Mouse (Mus musculus) forebrain, embryonic 15.5 days (tissue): ENCODE results near the gene Ptpn14. TPM values are rescaled to one million over a fixed set of nuclear protein-coding genes. Genes with fewer than 3 reads are reported as not detected.

ENCODE experiments used
- ATAC-seq: fragments of 200-750 bp; cut with Nextera tagmentation; replicated peaks from 2 replicates; pipeline ENCODE4 v1.8.0; 2017; ENCODE audit warnings: mild to moderate bottlenecking, moderate TSS enrichment, moderate library complexity
- H3K27ac ChIP-seq: fragments of 300-500 bp; sonication (generic); replicated peaks from 2 replicates; pipeline ENCODE4 v1.5.1; 2015; ENCODE audit warnings: mild to moderate bottlenecking, inconsistent platforms
- H3K27me3 ChIP-seq: fragments of 300-500 bp; sonication (generic); 2 replicates; pipeline ENCODE4 v1.6.1; 2015; ENCODE audit warnings: inconsistent platforms
- H3K36me3 ChIP-seq: fragments of 300-500 bp; sonication (generic); 2 replicates; pipeline ENCODE4 v1.6.1; 2015; ENCODE audit warnings: mild to moderate bottlenecking, inconsistent platforms
- H3K4me1 ChIP-seq: fragments of 300-500 bp; sonication (generic); 2 replicates; pipeline ENCODE4 v1.6.1; 2015; ENCODE audit warnings: inconsistent platforms
- H3K4me2 ChIP-seq: fragments of 300-500 bp; sonication (generic); replicated peaks from 2 replicates; pipeline ENCODE4 v1.6.1; 2015; ENCODE audit warnings: mild to moderate bottlenecking, inconsistent platforms
- H3K4me3 ChIP-seq: fragments of 300-500 bp; sonication (generic); 2 replicates; pipeline ENCODE4 v1.5.1; 2015; ENCODE audit warnings: mild to moderate bottlenecking, inconsistent platforms
- H3K9ac ChIP-seq: fragments of 300-500 bp; sonication (generic); replicated peaks from 2 replicates; pipeline ENCODE4 v1.6.1; 2015; ENCODE audit warnings: mild to moderate bottlenecking, inconsistent platforms
- H3K9me3 ChIP-seq: fragments of 300-500 bp; sonication (generic); 2 replicates; pipeline ENCODE4 v1.6.1; 2016; ENCODE audit warnings: inconsistent platforms
- WGBS: fragments of 180-500 bp; shearing (Covaris S2); methylation state at CpG from one replicate; pipeline ENCODE4 v1.1.7; 2015; ENCODE audit warnings: mixed read lengths; 5-methylcytosine and 5-hydroxymethylcytosine counted together
- polyA plus RNA-seq: library from polyadenylated mRNA; unstranded; fragments of >200 nt; fragmentation: Nextera tagmentation; extraction: Ambion mirVana; gene quantifications from 2 replicates; pipeline ENCODE4 v1.2.1, GENCODE M21; 2015

Ptpn14 gene
- polyA plus RNA-seq, 1 experiment from 2014 or later = 0.64 TPM

- Histone ChIP-seq H3K9ac (peak overlapping the region; percentile 73), H3K27ac (no peak overlapping the region), H3K27me3 (no peaks in the 10 kb centered on the region), H3K36me3 (no peaks in the 10 kb centered on the region), H3K9me3 (no peaks in the 10 kb centered on the region), H3K4me3 (peak overlapping the region; percentile 72), H3K4me2 (peak overlapping the region; percentile 92), H3K4me1 (peaks cover 25% of the 10 kb centered on the region)
- 12% methylated on average over 9 of the region's 9 CpGs for WGBS
- peak; percentile 9; the same call in 1 of the 2 replicates for ATAC-seq
Measured at GRCm38 (mm10) chr1:189922721-189923120, 194.7 kb downstream of the Ptpn14 start.

GRCm38 (mm10) chr1:189923157-189923556 is 195.1 kb downstream of the Ptpn14 start:
- H3K4me3 ChIP-seq = no peak overlapping the region
- ATAC-seq = no peak
- no peak overlapping the region for H3K4me2 ChIP-seq

GRCm38 (mm10) chr1:189923871-189924568 is 196.0 kb downstream of the Ptpn14 start:
- Histone ChIP-seq H3K9me3 (no peaks in the 10 kb centered on the region), H3K36me3 (no peaks in the 10 kb centered on the region), H3K4me2 (no peak overlapping the region), H3K4me3 (no peak overlapping the region), H3K27ac (no peak overlapping the region), H3K9ac (no peak overlapping the region), H3K4me1 (peaks cover 29% of the 10 kb centered on the region), H3K27me3 (no peaks in the 10 kb centered on the region)
- no peak for ATAC-seq
- 87% methylated on average over 22 of the region's 22 CpGs for WGBS

More at GRCm38 (mm10) chr1:189923157-189923556, 195.1 kb downstream of the Ptpn14 start:
- Histone ChIP-seq H3K27ac (no peak overlapping the region), H3K9ac (no peak overlapping the region), H3K36me3 (no peaks in the 10 kb centered on the region), H3K27me3 (no peaks in the 10 kb centered on the region), H3K4me1 (peaks cover 29% of the 10 kb centered on the region), H3K9me3 (no peaks in the 10 kb centered on the region)
- WGBS = 72% methylated on average over 4 of the region's 4 CpGs

GRCm38 (mm10) chr1:189926279-189926678 is 198.2 kb downstream of the Ptpn14 start:
- H3K9ac ChIP-seq = no peak overlapping the region
- H3K4me3 ChIP-seq = no peak overlapping the region
- H3K4me2 ChIP-seq = no peak overlapping the region
- H3K4me1 ChIP-seq = peaks cover 18% of the 10 kb centered on the region
- 73% methylated on average over 8 of the region's 8 CpGs for WGBS
- ATAC-seq = no peak
- no peaks in the 10 kb centered on the region for H3K27me3 ChIP-seq
- no peaks in the 10 kb centered on the region for H3K36me3 ChIP-seq
- H3K9me3 ChIP-seq = no peaks in the 10 kb centered on the region
- no peak overlapping the region for H3K27ac ChIP-seq

Other genes with a start within 250 kb of the Ptpn14 start
- 56.3 and 57.7 TPM in 2 replicates for gene Cenpf, start 40.2 kb upstream of the Ptpn14 start, polyA plus RNA-seq
- 65.8 and 69.9 TPM in 2 replicates for gene Smyd2, start 194.1 kb downstream of the Ptpn14 start, polyA plus RNA-seq